Mouse (Mus musculus): ENCODE data around the gene Best1. TPM values are rescaled to one million over a fixed set of nuclear protein-coding genes. Genes with fewer than 3 reads are reported as not detected.
A peak's percentile ranks its signal among the peaks of the same experiment; 100 is the strongest.
"Not testable (repeated sequence)": the region's sequence is repeated elsewhere in the genome, so short reads cannot be mapped to it uniquely, and the experiment has no call there.

Best1 gene
- total RNA-seq, 2 experiments from 2014 or later = not detected

DNA sequence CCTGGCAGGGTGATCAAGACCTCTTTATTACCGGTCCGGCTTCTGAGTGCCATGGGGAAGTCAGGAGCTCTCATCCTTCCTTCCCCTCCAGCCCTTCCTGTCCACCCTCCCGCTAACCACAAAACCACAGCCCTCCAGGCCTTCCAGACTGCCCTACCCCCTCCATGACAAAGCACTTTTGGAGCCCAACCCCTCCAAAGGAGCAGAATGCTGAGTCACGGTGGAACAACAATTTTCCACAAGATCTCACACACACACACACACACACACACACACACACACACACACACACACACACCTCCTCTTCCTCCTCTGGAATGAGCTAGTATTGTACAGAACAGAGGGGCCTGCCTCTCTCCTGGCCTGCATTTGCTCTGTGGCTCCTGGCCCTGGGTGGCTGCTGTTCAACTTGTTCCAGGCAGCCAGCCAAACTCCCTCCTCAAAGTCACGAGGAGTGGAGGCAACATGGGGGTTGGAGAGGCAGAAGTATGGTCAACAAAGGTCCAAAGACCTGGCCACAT, 22.9 kb downstream of the Best1 start:
- ATAC-seq (replicated peaks; ENCODE audit: low FRiP score, poor library complexity, severe bottlenecking) = peak; percentile 59

DNA sequence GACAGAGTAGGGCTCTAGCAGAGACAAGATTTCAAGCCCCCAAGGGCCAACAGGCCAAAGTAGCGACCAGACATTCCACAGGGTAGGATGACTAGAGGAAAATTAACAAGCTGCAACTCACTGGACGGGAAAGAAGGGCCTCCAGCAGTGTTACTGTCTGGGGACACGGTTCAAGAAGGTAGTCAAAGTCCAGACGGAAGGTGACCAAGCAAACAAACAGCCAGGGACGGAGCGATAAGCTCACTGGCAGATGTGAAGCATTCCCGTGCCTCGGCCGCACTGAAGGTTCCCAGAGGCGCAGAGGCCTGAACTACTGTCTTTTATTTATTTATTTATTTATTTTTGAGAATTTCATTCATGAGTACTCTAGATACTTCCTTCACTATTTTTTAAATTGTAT, 24.3 kb downstream of the Best1 start:
- no peak for ATAC-seq (replicated peaks; ENCODE audit: low FRiP score, poor library complexity, severe bottlenecking)

DNA sequence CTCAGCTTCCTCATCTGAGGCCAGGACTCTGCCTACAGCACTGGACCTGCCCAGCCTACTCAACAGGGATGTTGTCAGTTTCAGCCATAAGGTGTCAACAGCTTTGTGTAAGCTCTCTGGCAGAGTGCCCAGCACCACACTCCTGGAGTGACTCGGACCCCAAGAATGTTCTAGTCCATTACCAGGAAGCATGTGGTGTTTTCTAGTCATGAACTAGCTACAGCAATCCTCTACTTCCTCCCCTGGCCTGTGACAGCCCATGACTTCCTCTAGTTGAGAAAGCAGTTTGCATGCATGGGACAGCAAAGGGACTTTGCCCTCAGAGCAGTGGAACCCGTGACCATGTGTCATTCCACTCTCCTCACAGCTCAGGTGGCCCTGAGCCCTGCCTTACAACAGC, 26.6 kb downstream of the Best1 start:
- not testable (repeated sequence) for ATAC-seq (replicated peaks; ENCODE audit: low FRiP score, poor library complexity, severe bottlenecking)

DNA sequence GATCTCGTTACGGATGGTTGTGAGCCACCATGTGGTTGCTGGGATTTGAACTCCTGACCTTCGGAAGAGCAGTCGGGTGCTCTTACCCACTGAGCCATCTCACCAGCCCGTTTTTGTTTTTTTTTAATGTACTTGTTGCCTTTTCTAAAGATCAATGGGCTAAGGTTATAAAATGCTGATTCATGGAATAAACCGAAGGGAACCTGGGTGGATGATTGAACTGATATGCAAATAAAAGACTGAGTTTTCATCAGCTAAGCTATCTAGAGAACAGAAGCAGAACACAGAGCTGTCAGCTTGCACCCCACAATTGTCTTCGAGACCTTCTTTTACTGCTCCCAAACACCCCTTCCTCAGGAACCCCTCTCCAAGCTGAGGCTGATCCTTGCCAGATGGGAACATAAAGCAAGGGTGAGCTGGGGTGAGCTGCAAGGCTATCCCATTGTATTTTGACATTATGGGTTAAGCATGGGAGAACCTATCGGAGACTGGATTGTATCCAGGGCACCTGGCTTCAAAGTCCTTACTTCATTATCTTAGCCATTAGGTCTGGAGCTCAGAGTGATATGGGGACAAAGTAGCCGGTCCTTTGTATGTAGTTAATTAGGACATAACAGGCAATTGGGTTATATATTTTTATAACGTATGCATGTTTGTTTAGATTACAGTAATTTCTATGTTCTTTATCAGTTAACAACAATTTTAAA, 33.2 kb downstream of the Best1 start:
- no peak for ATAC-seq (replicated peaks; ENCODE audit: low FRiP score, poor library complexity, severe bottlenecking)

DNA sequence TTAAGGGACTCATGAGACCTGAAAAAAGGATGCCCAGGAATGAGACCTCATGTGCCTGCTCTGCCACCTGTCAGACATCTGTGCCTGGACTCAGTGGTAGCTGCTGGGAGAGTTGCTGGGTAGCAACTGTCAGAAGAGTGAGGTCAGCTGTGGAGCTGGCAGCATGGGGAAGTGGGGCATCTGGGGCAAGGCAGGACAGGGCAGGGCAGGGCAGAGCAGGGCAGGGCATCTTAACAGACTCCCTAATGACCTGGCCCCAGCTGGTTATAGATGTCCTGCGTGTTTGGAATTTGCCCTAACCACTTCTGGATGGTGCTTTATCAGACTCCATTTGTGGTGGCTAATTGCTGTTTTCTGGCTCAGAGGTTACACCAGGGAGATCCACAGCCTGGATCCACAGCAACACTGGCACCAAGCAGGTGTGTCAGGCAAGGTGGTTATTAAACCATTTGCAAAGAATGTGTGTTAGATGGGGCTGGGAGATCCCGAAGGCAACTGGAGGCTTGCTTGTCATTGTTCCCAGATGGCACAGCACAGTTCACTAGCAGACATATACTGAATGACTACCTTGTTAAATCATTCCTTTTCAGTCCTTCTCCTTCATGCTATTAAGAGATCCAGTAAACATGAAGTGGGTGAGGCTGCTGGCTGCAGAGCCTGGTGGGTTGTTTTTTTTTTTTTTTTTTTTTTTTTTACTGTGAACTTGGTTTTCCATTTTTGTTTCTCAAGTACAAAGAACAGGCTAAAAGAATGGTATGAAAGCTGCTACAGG, 35.2 kb downstream of the Best1 start:
- ATAC-seq (replicated peaks; ENCODE audit: low FRiP score, poor library complexity, severe bottlenecking) = peak; percentile 43; the same call in 1 of the 2 replicates

DNA sequence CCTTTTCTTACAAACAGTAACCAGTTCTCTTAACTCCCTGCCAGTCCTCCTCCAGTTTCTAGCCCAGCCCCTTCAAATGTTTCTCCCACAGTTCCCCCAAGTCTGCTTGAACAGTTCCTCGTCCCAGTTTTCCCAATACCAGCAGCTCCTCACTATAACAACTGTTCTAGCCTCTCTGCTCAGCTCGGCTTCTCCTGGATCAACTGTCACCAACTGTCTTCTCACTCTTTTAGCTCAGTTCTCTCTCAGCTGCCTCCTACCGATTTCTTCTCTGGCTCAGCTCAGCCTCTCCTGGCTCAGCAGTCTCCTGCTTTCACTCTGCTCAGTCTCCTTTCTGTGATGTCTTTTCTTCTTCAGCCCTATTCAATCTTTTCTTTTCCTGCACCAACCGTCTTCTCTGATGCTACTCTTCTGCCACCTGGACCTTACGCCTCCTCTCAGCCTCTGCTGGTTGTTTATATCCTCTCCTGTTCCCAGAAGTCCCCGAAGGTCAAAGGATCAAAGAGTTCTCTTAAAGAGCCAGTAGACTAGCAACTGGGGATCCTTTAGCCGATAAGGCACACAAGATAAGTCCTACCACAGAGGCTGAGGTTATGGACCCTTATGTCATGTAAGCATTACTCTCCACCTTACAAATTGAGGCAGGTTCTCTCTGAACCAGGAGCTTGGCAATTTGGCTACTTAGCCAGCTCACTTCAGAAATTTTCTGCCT, 37.1 kb downstream of the Best1 start:
- no peak for ATAC-seq (replicated peaks; ENCODE audit: low FRiP score, poor library complexity, severe bottlenecking)

DNA sequence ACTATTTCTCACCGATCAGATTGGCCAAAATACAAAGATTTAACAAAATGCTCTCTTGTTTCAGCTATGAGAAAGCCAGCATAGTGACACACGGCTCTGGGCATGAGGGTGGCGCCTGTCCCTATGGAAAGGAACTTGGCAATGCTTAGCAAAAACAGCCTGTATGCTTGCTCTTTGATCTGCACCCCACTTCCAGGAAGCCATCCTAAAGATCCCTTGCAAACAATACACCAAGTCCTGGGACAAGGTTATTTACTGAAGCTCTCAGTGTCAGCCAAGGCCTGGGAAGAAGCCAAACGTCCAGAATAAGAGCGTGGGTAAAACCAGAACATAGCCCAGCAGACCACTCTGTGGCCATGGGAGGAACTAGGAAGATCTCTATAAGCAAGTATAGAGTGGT, 40.7 kb downstream of the Best1 start:
- ATAC-seq (replicated peaks; ENCODE audit: low FRiP score, poor library complexity, severe bottlenecking) = no peak

DNA sequence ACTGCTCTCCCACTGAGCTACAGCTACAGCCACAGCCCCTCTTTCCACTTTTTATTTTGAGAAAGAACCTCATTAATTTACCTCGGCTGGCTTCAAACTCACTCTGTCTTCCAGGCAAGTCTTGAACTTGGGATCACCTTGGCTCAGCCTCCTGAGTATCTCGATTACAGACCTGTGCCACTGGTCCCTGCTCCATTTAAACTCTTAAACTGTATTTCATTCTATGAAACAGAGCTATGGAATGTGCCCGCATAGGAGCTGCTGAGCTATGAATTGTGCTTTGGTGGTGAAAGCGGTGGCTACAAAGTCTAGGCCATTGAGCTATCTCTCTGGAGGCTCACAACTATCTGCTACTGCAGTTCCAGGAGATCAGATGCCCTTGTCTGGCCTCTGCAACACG, 43.5 kb downstream of the Best1 start:
- no peak for ATAC-seq (replicated peaks; ENCODE audit: low FRiP score, poor library complexity, severe bottlenecking)

DNA sequence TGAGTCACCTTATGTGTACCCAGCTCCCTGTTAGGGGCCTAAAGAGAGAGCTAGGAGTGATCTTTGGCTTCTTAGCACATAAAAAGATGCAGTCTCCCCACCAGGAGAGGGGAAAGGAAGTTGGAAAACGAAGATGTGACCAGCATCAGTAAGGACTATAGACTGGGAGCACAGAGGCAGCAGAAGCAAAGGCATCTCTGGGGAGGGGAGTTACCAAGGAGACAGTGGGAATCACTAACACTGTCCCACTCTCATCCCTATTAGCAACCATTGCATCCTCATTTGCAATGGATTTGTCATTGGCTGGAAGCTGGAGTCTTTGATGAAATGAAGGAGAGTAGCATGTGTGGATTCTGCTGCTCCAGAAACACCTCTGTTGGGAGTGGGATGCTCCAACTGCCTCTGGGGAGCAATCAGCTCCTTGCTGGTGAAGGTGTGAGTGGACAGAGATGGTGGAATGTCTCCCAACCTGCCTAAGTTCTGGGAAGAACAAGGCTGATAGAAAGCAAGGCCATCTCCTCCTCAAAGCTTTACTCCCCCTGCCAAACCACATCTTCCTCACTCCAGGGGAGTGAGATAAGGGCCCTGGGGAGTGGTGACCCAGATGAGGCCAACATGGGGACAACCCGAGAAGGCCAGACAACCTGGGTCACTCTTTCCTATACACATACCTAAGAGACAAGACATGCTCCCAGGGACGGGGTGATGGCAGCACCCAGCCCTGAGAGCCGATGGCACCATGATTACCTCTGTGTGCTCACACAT, 44.6 kb downstream of the Best1 start:
- ATAC-seq (replicated peaks; ENCODE audit: low FRiP score, poor library complexity, severe bottlenecking) = no peak

DNA sequence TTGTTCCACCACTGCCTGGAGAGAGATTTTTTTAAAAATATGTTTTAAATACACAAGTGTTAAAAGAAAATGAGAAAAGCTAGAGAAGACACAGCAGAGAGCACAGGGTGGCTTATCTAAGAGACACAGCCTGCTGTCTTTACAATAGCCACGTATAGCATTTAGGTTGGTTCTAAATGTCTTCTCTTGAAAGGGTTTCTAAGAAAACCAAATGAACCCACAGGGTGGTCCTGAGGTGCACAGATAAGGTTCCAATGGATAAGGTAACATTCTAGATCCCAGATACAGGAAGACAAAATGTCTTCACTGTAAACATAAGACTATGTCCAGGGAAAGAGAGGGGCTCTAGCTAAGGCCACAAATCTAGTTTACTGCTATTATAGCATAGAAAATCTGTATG, 46.0 kb downstream of the Best1 start:
- ATAC-seq (replicated peaks; ENCODE audit: low FRiP score, poor library complexity, severe bottlenecking) = no peak

DNA sequence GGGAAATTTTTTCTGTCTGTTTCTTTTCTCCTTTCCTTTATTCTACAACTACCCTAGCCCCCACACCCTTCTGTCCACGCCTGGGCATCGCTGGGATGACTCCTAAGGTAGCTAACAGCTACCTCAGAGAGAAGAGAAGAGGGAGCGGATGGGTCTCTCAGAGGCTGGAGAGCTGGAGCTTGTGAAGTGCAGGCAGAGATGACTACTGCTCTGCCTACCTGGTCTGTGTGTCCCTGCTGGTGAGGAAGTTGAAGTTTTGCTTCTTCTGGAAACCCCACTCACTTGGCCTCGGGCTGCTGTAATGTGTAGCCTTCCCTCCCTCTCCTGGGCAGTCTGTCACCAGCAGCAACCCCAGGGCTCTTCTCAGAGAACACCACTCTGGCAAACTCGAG, 46.6 kb downstream of the Best1 start:
- ATAC-seq (replicated peaks; ENCODE audit: low FRiP score, poor library complexity, severe bottlenecking) = 0 out of 2 replicates have a peak, but pooled peaks have one; percentile 46

DNA sequence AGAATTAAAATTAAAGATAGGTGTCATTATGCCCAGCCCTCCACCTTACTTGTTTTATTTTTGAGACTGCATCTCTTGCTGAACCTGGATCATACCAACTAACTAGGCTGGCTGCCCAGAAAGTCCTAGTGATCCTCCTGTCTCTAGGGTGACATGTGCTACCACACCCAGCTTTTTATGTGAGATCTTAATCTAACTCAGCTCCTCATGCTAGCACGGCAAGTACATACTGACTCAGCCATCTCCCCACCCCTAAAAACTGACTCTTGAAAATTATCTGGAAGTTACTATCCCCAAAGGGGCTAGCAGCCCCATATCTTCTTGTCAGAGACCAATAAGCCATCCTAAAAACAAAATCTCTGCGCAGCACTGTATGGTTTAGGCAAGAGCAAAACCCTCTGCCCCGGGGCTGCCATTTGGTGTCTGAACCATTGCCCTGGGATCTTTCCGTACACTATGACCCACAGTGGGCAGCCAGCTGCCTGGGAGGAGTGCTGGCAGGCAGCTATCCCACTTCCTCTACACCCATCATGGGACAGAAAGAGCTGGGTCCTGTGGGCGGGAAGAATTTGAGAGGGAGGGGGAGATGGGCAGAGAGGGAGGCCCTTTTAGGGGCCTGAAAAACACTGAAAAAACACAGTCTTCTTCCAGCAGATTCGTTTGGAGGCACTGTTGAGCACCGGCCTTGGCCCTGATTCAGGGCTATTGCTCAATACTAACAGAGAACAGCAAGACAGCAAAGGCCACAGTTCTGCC, 47.2 kb downstream of the Best1 start:
- no peak for ATAC-seq (replicated peaks; ENCODE audit: low FRiP score, poor library complexity, severe bottlenecking)

DNA sequence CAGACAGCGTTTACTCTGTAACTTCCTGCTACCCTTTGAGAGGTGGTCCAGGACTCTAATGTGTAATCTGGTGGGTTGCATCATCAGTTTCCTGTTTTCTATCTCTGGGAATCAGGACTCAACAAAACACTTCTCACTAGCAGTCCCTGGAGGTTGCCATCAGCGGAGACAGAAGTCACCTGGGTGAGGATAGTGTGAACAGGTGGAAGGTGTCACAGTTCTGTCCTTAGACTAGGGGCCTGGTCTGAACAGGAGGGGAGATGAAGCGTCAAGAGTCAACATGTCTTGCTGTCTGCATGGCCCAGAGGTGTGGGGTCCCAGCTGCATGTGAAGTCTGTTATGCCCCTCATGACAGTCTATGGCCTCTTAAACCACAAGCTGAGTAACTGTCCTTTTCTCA, 48.5 kb downstream of the Best1 start:
- ATAC-seq (replicated peaks; ENCODE audit: low FRiP score, poor library complexity, severe bottlenecking) = no peak

DNA sequence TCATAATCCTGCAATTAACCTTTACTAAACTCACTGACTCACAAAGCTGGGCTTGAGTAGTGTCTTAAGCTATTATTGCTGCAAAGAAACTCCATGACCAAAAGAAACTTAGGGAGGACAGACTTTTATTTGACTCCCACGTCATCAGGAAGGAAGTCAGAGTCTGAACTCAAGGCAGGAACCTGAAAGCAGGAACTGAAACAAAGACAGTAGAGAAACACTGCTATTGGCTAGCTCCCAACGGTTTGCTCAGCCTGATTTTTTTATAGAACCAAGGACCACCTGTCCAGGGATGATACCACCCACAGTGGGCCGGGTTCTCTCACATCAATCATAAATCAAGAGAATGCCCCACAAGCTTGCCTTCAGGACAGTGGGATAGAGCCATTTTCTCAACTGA, 49.0 kb downstream of the Best1 start:
- ATAC-seq (replicated peaks; ENCODE audit: low FRiP score, poor library complexity, severe bottlenecking) = no peak

DNA sequence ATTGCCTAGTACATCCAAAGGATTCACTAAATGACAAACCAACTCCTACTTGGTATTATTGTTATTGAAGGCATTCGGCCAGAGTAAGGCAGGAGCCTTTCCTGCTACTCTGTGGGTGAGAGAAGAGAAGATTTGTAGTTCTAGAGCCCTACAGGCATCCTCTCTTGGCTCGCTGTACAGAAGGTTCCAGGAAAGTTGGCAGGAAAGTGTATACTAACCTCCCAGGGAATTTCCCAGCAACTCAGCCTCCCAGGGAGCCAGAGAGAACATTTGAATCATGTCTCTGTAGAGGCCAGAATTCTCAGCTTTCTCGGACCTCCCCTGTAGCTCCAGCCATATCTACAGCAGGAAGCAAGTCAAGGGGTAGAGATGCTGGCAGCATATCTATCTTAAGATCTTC, 54.4 kb downstream of the Best1 start:
- no peak for ATAC-seq (replicated peaks; ENCODE audit: low FRiP score, poor library complexity, severe bottlenecking)

DNA sequence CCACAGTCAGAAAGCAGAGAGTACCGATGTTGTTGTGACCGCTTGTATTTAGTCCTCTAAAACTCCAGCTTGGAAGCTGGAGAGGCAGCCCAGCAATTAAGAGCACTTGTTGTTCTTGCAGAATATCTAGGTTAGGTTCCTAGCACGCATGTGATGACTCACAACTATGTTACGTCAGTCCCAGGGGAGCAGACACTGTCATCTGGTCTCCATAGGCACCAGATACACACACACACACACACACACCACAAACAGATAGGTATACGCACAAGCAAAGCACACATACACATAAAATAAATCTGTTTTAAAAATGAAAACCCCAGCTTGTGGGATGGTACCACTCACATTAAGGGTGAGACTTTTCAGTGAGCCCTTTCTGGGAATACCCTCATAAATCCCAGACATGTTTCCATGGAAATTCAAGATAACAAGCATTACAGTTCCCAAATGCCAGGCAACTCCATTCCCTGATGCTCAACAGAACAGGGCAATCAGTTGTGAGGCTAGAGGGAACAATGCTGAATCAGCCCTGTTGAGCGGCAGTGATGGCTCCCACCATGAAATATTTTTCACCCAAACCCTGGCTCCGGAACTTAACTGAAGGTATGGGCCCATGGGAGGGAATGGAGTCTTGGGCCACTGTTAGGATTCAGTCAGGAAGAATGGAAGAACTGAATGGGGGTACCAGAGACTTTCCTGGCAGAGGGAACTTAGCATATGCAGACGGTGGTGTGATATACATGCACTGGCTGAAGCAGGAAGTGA, 55.5 kb downstream of the Best1 start:
- no peak for ATAC-seq (replicated peaks; ENCODE audit: low FRiP score, poor library complexity, severe bottlenecking)

DNA sequence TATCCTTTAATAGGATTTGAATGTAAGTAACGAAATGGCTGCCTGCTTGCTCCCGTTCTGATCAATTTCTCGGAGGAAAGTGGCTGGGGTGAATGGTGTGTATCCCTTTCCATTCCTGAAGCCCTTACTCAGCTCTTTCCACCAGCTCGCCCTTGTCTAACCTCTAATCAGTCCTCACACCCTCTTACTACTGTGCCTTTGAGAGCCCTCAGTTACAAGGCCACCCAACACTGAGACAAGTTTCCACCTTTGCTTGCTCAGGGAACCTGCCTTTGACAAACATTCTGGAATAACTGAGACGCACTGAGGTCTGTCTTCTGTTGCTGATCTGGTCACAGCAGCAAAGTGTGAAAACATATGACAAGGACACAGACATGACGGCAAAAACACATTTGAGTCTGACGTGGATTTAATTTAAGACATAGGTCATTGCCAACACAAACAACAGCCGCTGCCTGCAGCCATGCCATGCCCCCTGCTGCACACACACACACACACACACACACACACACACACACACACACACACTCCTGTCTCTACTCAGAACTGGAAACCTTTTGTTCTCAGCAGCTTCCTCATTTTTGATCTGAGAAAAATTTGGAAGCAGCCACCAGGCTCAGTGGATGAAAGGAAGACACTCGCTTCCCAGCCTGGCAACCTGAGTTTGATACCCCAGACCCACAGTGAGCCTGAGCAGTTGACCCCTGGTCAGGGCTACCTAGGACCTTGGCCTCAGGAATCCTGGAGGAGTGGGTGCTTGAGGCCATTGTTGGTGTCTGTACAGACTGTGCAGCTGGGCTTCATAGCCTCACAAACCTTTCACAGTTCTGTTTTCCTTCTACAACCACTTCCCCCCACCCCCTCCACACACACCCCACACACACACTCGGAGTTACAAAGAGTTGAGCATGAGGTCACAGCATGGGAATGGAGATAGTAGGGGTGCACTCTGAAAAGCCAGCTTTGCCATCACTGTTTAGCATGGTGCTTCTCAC, 58.6 kb downstream of the Best1 start:
- no peak for ATAC-seq (replicated peaks; ENCODE audit: low FRiP score, poor library complexity, severe bottlenecking)

Measured in erythroblast, adult 5-6 weeks (primary cell).